Mouse (Mus musculus) CH12.LX (cell line): ENCODE results near the gene Extl2.

Experiments
- CTCF ChIP-seq, 2 experiments: IDR thresholded peaks in 1 of 2; conservative IDR thresholded peaks in 1 of 2; 2 replicates each; pipeline ENCODE4 v1.5.1; 2011 to 2012; ENCODE audit warnings: low read depth in 2 of 2, low read length in 2 of 2, improper control_type of control experiment in 1 of 2, inconsistent platforms in 1 of 2, mild to moderate bottlenecking in 1 of 2, moderate library complexity in 1 of 2
- EP300 ChIP-seq: IDR thresholded peaks from 2 replicates; pipeline ENCODE4 v1.6.1; 2011; ENCODE audit warnings: low read length, improper control_type of control experiment
- GABPA ChIP-seq: IDR thresholded peaks from 2 replicates; pipeline ENCODE4 v1.6.1; 2012; ENCODE audit warnings: low read depth, low read length, improper control_type of control experiment, inconsistent platforms; ENCODE audit not compliant: insufficient replicate concordance
- HCFC1 ChIP-seq: IDR thresholded peaks from 2 replicates; pipeline ENCODE4 v1.6.1; 2012; ENCODE audit warnings: low read depth, mild to moderate bottlenecking, inconsistent platforms, low read length, improper control_type of control experiment
- KAT2A ChIP-seq: IDR thresholded peaks from 2 replicates; pipeline ENCODE4 v1.6.1; 2012; ENCODE audit warnings: low read length, improper control_type of control experiment, inconsistent platforms; ENCODE audit not compliant: insufficient replicate concordance
- MAFK ChIP-seq: IDR thresholded peaks from 2 replicates; pipeline ENCODE4 v1.6.1; 2011; ENCODE audit warnings: low read length, improper control_type of control experiment; ENCODE audit not compliant: insufficient replicate concordance
- MAZ ChIP-seq: IDR thresholded peaks from 2 replicates; pipeline ENCODE4 v1.6.1; 2012; ENCODE audit warnings: low read depth, mild to moderate bottlenecking, inconsistent platforms, low read length, improper control_type of control experiment, moderate library complexity
- MXI1 ChIP-seq: IDR thresholded peaks from 2 replicates; pipeline ENCODE4 v1.6.1; 2011; ENCODE audit warnings: mild to moderate bottlenecking, low read depth, low read length, improper control_type of control experiment
- POLR2A ChIP-seq: IDR thresholded peaks from 2 replicates; pipeline ENCODE4 v1.6.1; 2011; ENCODE audit warnings: low read depth, mild to moderate bottlenecking, improper control_type of control experiment, low read length
- RAD21 ChIP-seq: IDR thresholded peaks from 2 replicates; pipeline ENCODE4 v1.6.1; 2011; ENCODE audit warnings: low read depth, mild to moderate bottlenecking, low read length, improper control_type of control experiment, moderate library complexity
- SMC3 ChIP-seq: IDR thresholded peaks from 2 replicates; pipeline ENCODE4 v1.6.1; 2011; ENCODE audit warnings: low read depth, low read length, improper control_type of control experiment
- TCF12 ChIP-seq: IDR thresholded peaks from 2 replicates; pipeline ENCODE4 v1.6.1; 2014; ENCODE audit warnings: low read depth, mild to moderate bottlenecking, inconsistent platforms, low read length, improper control_type of control experiment
- USF1 ChIP-seq: IDR thresholded peaks from 2 replicates; pipeline ENCODE4 v1.6.1; 2014; ENCODE audit warnings: low read depth, mild to moderate bottlenecking, inconsistent platforms, low read length, improper control_type of control experiment
- ZKSCAN1 ChIP-seq: IDR thresholded peaks from 2 replicates; pipeline ENCODE4 v1.6.1; 2012; ENCODE audit warnings: low read depth, inconsistent platforms, low read length, improper control_type of control experiment, borderline replicate concordance

DNA sequence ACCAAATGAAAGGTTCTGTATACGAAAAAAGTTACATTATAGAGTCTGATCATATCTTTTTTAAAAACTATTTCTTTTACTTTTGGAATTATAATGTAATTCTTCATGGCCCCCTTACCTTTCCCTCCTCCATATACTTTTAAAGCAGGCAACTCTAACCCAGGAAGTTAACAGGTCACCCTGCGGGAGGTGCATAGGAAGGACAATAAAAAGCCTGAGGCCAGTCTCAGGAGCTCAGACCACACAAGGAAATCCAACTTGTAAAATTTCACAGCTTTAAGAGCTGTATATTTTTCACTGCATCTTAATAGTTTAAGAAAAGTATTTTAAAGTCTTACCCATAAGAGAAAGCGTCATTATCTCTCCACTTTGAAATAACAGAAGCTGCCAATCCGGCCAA lies 14.7 kb upstream of the Extl2 start:
- TF ChIP-seq USF1, result no peak
- TF ChIP-seq GABPA, result no peak
- no peak for TF ChIP-seq POLR2A
- no peak for TF ChIP-seq SMC3
- TF ChIP-seq EP300, result no peak
- TF ChIP-seq CTCF (conservative IDR thresholded peaks at IDR 0.05 in 1 of 2, IDR thresholded peaks at IDR 0.05 in 1 of 2; ENCODE audit: low read depth in 2 of 2, low read length in 2 of 2), result no peak
- no peak for TF ChIP-seq RAD21
- TF ChIP-seq MAZ, result no peak
- TF ChIP-seq ZKSCAN1, result no peak
- TF ChIP-seq HCFC1, result no peak
- TF ChIP-seq TCF12, result no peak
- no peak for TF ChIP-seq MAFK
- TF ChIP-seq MXI1, result no peak
- TF ChIP-seq KAT2A, result no peak
